Mouse (Mus musculus): ENCODE data around the gene Frg2f1.

Gene Frg2f1

DNA sequence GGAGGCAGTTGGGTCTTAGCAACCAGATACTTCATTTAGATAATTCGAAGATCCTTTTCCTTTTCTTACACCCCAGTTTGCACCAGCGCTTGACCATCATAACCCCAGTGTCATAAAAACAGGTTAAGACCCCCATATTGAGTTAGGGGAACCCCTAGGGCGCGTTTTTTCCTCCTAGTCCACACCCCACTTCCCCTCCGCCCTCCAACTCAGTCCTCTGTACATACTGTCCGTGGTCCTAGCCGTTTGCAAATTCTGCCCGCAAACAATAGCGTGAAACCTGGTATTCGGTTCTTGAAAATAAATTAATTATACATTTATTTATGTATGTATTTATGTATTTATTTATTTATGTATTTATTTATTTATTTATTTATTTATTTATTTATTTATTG lies 46.4 kb downstream of the Frg2f1 start:
- no peak for DNase-seq (ENCODE audit: low spot score in 2 of 2)

DNA sequence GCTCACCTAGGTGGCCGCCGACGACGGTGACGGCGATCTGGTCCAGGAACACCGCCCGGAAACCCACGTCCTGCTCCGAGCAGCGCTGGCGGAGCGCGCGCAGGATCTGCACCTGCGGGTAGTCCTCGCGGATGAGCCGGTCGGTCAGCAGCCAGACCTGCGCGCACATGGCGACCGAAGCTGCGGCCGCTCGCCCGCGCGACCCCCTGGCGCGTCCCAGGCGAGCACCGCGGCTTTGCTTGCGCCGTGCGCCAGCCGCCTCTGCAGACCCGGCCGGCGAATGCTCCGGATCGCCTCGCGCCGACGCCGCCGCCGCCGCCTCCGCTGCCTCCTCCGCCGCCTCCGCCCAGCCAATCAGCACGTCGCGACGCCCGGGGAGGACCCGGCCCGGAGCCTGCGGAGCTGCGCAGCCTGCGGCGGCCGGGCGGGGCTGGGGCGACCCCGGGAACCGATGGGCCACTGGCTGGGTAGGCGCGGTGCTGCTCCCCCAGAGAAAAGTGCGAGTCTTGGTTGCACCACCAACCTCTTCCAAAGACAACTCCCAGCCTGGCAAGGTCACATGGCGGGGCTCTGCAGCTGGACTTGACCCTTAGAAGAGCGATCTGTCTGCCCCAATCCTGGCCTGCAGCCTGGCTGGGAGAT lies 46.9 kb downstream of the Frg2f1 start, which contains the start of gene Rimkla:
Rimkla (minus strand) TSS at position 338 of the 642 bp plus-strand sequence.
- peak in 1 of 2 experiments; percentile 41 for DNase-seq (ENCODE audit: low spot score in 2 of 2)

DNA sequence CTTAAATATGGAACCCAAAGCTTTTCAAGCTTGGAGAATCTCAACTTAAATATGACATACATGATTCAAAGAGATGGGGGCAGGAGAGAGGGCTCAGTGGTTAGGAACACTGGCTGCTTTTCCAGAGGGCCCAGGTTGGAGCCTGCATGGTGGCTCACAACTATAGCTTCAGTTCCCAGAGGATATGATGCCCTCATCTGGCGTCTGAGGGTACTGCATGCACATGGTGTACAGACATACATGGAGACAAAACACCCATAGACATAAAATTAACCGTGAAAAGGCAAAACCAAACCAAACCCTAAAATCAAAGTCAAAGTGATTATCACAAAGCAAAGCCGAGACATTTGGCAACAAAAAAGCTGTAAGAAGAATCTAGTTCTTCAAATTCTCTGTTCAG lies 48.5 kb downstream of the Frg2f1 start:
- peak in 1 of 2 experiments; percentile 28 for DNase-seq (ENCODE audit: low spot score in 2 of 2)

DNA sequence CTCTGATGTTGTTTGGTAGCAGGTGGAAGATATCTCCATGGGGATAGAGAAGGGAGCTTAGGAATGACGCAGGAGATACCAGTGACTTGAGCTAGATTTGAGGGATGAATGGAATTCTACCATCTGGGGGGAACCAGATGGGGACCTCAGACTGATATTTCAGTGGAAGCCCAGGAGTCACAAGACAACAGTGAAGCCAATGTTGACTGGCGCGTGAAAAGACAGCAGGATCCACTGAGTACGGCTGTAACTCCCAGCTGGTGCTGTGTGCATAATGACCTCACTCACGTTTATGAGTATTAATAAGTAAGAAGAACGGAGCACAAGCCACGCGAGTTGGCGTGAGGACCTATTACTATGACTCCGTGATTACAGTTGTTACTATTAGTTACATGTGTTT lies 49.7 kb downstream of the Frg2f1 start:
- no peak for DNase-seq (ENCODE audit: low spot score in 2 of 2)

DNA sequence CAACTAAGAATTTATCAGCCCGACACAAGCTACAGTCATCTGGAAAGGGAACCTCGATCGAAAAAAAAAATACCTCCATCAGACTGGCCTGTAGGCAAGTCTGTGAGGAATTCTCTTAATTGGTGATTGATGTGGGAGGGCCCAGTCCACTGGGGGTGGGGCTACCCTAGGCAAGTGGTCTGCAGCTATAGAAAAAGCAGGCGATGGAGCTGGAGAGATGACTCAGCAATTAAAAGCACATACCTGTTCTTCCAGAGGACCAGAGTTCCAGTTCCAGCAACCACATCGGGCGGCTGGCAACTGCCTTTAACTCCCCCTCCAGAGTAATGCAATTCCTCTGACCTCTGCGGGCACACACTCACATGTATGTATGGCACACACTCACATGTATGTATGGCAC lies 54.4 kb downstream of the Frg2f1 start:
- DNase-seq (ENCODE audit: low spot score in 2 of 2) = no peak

DNA sequence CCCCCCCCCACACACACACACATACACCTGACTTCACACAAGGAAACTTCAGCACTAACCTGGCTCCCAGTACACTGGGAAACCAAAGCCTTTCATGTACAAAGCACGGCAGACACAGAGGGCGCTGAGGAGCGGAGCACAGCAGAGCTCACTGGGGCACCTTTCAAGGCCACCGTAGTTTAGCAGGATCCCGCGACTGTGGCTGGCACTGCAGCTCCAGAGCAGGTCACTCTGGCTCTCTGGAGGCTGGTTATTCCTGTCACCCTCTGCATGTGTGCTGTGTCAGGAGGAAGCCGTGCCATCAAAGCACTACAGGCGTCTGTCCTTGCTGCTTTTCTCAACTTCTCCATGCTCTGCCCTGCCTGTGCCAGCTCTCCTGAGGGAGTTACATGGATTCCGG lies 56.3 kb downstream of the Frg2f1 start:
- DNase-seq (ENCODE audit: low spot score in 2 of 2) = no peak
